Mouse (Mus musculus): ENCODE measurements at regions not wholly inside any gene's neighbourhood (a gene's known extent, or its start where the extent isn't known, plus 50 kb on each side); places are given as distances from the start of the nearest gene placed in this dataset.
"Not testable (repeated sequence)": the region's sequence is repeated elsewhere in the genome, so short reads cannot be mapped to it uniquely, and the experiment has no call there.

GRCm38 (mm10) chr4:8084954-8085639 lies 153.7 kb downstream of the Car8 start:
- H3K27me3 ChIP-seq (replicated peaks; ENCODE audit: control insufficient read depth, insufficient read depth, low read length): no peaks in the 10 kb centered on the region
- peak; percentile 81 for ATAC-seq
- no peaks in the 10 kb centered on the region for H3K4me1 ChIP-seq (ENCODE audit: control insufficient read depth, insufficient read depth, low read length)
- no peaks in the 10 kb centered on the region for H3K9me3 ChIP-seq (ENCODE audit: control insufficient read depth, low read length)
- H3K27ac ChIP-seq (ENCODE audit: low read length): no peak overlapping the region
- no peaks in the 10 kb centered on the region for H3K36me3 ChIP-seq (ENCODE audit: control insufficient read depth, insufficient read depth, low read length)
- no peak overlapping the region for H3K4me2 ChIP-seq (ENCODE audit: low read depth, low read length)
- H3K9ac ChIP-seq (ENCODE audit: low read depth, low read length): no peak overlapping the region; the same call in 1 of the 2 replicates
- no peak overlapping the region for H3K4me3 ChIP-seq (ENCODE audit: low read length)
- 30% methylated on average over 16 of the region's 16 CpGs for WGBS

- H3K9ac ChIP-seq (ENCODE audit: low read depth, low read length): no peak overlapping the region
- H3K36me3 ChIP-seq (ENCODE audit: control insufficient read depth, insufficient read depth, low read length): no peaks in the 10 kb centered on the region
- H3K4me1 ChIP-seq (ENCODE audit: control insufficient read depth, insufficient read depth, low read length): no peaks in the 10 kb centered on the region
- 52% methylated on average over 4 of the region's 4 CpGs for WGBS
- no peaks in the 10 kb centered on the region for H3K27me3 ChIP-seq (replicated peaks; ENCODE audit: control insufficient read depth, insufficient read depth, low read length)
- H3K4me2 ChIP-seq (ENCODE audit: low read depth, low read length): no peak overlapping the region
- ATAC-seq: no peak
- no peak overlapping the region for H3K4me3 ChIP-seq (ENCODE audit: low read length)
- no peak overlapping the region for H3K27ac ChIP-seq (ENCODE audit: low read length)
- no peaks in the 10 kb centered on the region for H3K9me3 ChIP-seq (ENCODE audit: control insufficient read depth, low read length)
Measured at GRCm38 (mm10) chr4:8079349-8079748, 159.5 kb downstream of the Car8 start.

GRCm38 (mm10) chr4:8072989-8073573 lies 165.8 kb downstream of the Car8 start:
- no peaks in the 10 kb centered on the region for H3K36me3 ChIP-seq (ENCODE audit: control insufficient read depth, insufficient read depth, low read length)
- no peak overlapping the region for H3K27ac ChIP-seq (ENCODE audit: low read length)
- H3K4me1 ChIP-seq (ENCODE audit: control insufficient read depth, insufficient read depth, low read length): no peaks in the 10 kb centered on the region
- no peak overlapping the region for H3K9ac ChIP-seq (ENCODE audit: low read depth, low read length)
- H3K4me2 ChIP-seq (ENCODE audit: low read depth, low read length): no peak overlapping the region
- WGBS: 85% methylated on average over 6 of the region's 6 CpGs
- H3K27me3 ChIP-seq (replicated peaks; ENCODE audit: control insufficient read depth, insufficient read depth, low read length): no peaks in the 10 kb centered on the region
- no peak overlapping the region for H3K4me3 ChIP-seq (ENCODE audit: low read length)
- no peaks in the 10 kb centered on the region for H3K9me3 ChIP-seq (ENCODE audit: control insufficient read depth, low read length)
- ATAC-seq: no peak

- not testable (repeated sequence) for H3K9ac ChIP-seq (ENCODE audit: low read depth, low read length); H3K4me1 ChIP-seq (ENCODE audit: control insufficient read depth, insufficient read depth, low read length); H3K9me3 ChIP-seq (ENCODE audit: control insufficient read depth, low read length); H3K27me3 ChIP-seq (replicated peaks; ENCODE audit: control insufficient read depth, insufficient read depth, low read length); ATAC-seq; H3K4me3 ChIP-seq (ENCODE audit: low read length); H3K36me3 ChIP-seq (ENCODE audit: control insufficient read depth, insufficient read depth, low read length); H3K27ac ChIP-seq (ENCODE audit: low read length); H3K4me2 ChIP-seq (ENCODE audit: low read depth, low read length)
Measured at GRCm38 (mm10) chr4:8070693-8071092, 168.1 kb downstream of the Car8 start.

- Histone ChIP-seq H3K4me1 (ENCODE audit: control insufficient read depth, insufficient read depth, low read length) (no peaks in the 10 kb centered on the region), H3K4me2 (ENCODE audit: low read depth, low read length) (no peak overlapping the region), H3K27me3 (replicated peaks; ENCODE audit: control insufficient read depth, insufficient read depth, low read length) (no peaks in the 10 kb centered on the region), H3K9me3 (ENCODE audit: control insufficient read depth, low read length) (no peaks in the 10 kb centered on the region), H3K36me3 (ENCODE audit: control insufficient read depth, insufficient read depth, low read length) (no peaks in the 10 kb centered on the region), H3K9ac (ENCODE audit: low read depth, low read length) (no peak overlapping the region), H3K27ac (ENCODE audit: low read length) (no peak overlapping the region), H3K4me3 (ENCODE audit: low read length) (no peak overlapping the region)
- 37% methylated on average over 2 of the region's 2 CpGs for WGBS
- ATAC-seq: no peak
Measured at GRCm38 (mm10) chr4:8068086-8068485, 170.8 kb downstream of the Car8 start.

GRCm38 (mm10) chr4:8041776-8042175 lies 197.1 kb downstream of the Car8 start:
- Histone ChIP-seq H3K9ac (ENCODE audit: low read depth, low read length) (no peak overlapping the region), H3K36me3 (ENCODE audit: control insufficient read depth, insufficient read depth, low read length) (no peaks in the 10 kb centered on the region), H3K27me3 (replicated peaks; ENCODE audit: control insufficient read depth, insufficient read depth, low read length) (no peaks in the 10 kb centered on the region), H3K4me3 (ENCODE audit: low read length) (no peak overlapping the region), H3K4me1 (ENCODE audit: control insufficient read depth, insufficient read depth, low read length) (no peaks in the 10 kb centered on the region), H3K9me3 (ENCODE audit: control insufficient read depth, low read length) (no peaks in the 10 kb centered on the region), H3K4me2 (ENCODE audit: low read depth, low read length) (no peak overlapping the region), H3K27ac (ENCODE audit: low read length) (no peak overlapping the region)
- WGBS: 83% methylated on average over 4 of the region's 4 CpGs
- no peak for ATAC-seq

- Histone ChIP-seq H3K9me3 (ENCODE audit: control insufficient read depth, low read length) (no peaks in the 10 kb centered on the region), H3K4me3 (ENCODE audit: low read length) (no peak overlapping the region), H3K27me3 (replicated peaks; ENCODE audit: control insufficient read depth, insufficient read depth, low read length) (no peaks in the 10 kb centered on the region), H3K9ac (ENCODE audit: low read depth, low read length) (no peak overlapping the region), H3K27ac (ENCODE audit: low read length) (no peak overlapping the region), H3K4me2 (ENCODE audit: low read depth, low read length) (no peak overlapping the region), H3K4me1 (ENCODE audit: control insufficient read depth, insufficient read depth, low read length) (no peaks in the 10 kb centered on the region), H3K36me3 (ENCODE audit: control insufficient read depth, insufficient read depth, low read length) (no peaks in the 10 kb centered on the region)
- no peak for ATAC-seq
- 95% methylated on average over 1 of the region's 1 CpGs for WGBS
Measured at GRCm38 (mm10) chr4:8037863-8038262, 201.0 kb downstream of the Car8 start.

- not testable (repeated sequence) for H3K27ac ChIP-seq (ENCODE audit: low read length); ATAC-seq; H3K27me3 ChIP-seq (replicated peaks; ENCODE audit: control insufficient read depth, insufficient read depth, low read length); H3K36me3 ChIP-seq (ENCODE audit: control insufficient read depth, insufficient read depth, low read length); H3K4me1 ChIP-seq (ENCODE audit: control insufficient read depth, insufficient read depth, low read length); H3K4me2 ChIP-seq (ENCODE audit: low read depth, low read length); H3K4me3 ChIP-seq (ENCODE audit: low read length); H3K9ac ChIP-seq (ENCODE audit: low read depth, low read length); H3K9me3 ChIP-seq (ENCODE audit: control insufficient read depth, low read length)
- WGBS: 76% methylated on average over 1 of the region's 1 CpGs
Measured at GRCm38 (mm10) chr4:8033402-8033801, 205.4 kb downstream of the Car8 start.

GRCm38 (mm10) chr4:8005155-8005554 lies 233.7 kb downstream of the Car8 start:
- no peaks in the 10 kb centered on the region for H3K36me3 ChIP-seq (ENCODE audit: control insufficient read depth, insufficient read depth, low read length)
- no peak overlapping the region for H3K4me2 ChIP-seq (ENCODE audit: low read depth, low read length)
- WGBS: 14% methylated on average over 1 of the region's 1 CpGs
- no peak overlapping the region for H3K4me3 ChIP-seq (ENCODE audit: low read length)
- ATAC-seq: no peak
- H3K27ac ChIP-seq (ENCODE audit: low read length): no peak overlapping the region
- no peak overlapping the region for H3K9ac ChIP-seq (ENCODE audit: low read depth, low read length)
- H3K9me3 ChIP-seq (ENCODE audit: control insufficient read depth, low read length): no peaks in the 10 kb centered on the region
- H3K27me3 ChIP-seq (replicated peaks; ENCODE audit: control insufficient read depth, insufficient read depth, low read length): no peaks in the 10 kb centered on the region
- H3K4me1 ChIP-seq (ENCODE audit: control insufficient read depth, insufficient read depth, low read length): no peaks in the 10 kb centered on the region

GRCm38 (mm10) chr4:7997575-7997953 lies 241.3 kb downstream of the Car8 start:
- ATAC-seq: no peak
- H3K4me2 ChIP-seq (ENCODE audit: low read depth, low read length): no peak overlapping the region

More at GRCm38 (mm10) chr4:7997575-7997953, 241.3 kb downstream of the Car8 start:
- Histone ChIP-seq H3K27ac (ENCODE audit: low read length) (no peak overlapping the region), H3K4me3 (ENCODE audit: low read length) (no peak overlapping the region), H3K4me1 (ENCODE audit: control insufficient read depth, insufficient read depth, low read length) (no peaks in the 10 kb centered on the region), H3K9me3 (ENCODE audit: control insufficient read depth, low read length) (no peaks in the 10 kb centered on the region), H3K27me3 (replicated peaks; ENCODE audit: control insufficient read depth, insufficient read depth, low read length) (no peaks in the 10 kb centered on the region), H3K9ac (ENCODE audit: low read depth, low read length) (no peak overlapping the region), H3K36me3 (ENCODE audit: control insufficient read depth, insufficient read depth, low read length) (no peaks in the 10 kb centered on the region)
